Mouse (Mus musculus) layer of hippocampus, postnatal 25 days (tissue): ENCODE data around the gene Fam172a. TPM values are rescaled to one million over a fixed set of nuclear protein-coding genes. Genes with fewer than 3 reads are reported as not detected.

Source experiments
- DNase-seq, 2 experiments: peaks; one replicate each; pipeline ENCODE4 v3.0.0; 2022; ENCODE audit warnings: mixed read lengths in 2 of 2, low spot score in 1 of 2; ENCODE audit errors: extremely low spot score in 1 of 2
- total RNA-seq, 2 experiments: library from RNA; stranded (reverse); gene quantifications; 2 replicates each; pipeline ENCODE4 v1.2.3; 2021

Fam172a gene
- total RNA-seq, 2 experiments from 2014 or later, result 34.5 to 37.3 TPM

- DNase-seq, result no peak
Measured at GRCm38 (mm10) chr13:78098858-78099445, 397.1 kb downstream of the Fam172a start.

GRCm38 (mm10) chr13:78099746-78100530, 398.1 kb downstream of the Fam172a start:
- no peak for DNase-seq

GRCm38 (mm10) chr13:78100664-78101063, 398.8 kb downstream of the Fam172a start:
- no peak for DNase-seq

- DNase-seq, result no peak
Measured at GRCm38 (mm10) chr13:78102337-78102736, 400.5 kb downstream of the Fam172a start.

- DNase-seq, result no peak
Measured at GRCm38 (mm10) chr13:78104851-78105250, 403.0 kb downstream of the Fam172a start.

GRCm38 (mm10) chr13:78110648-78111047, 408.8 kb downstream of the Fam172a start:
- DNase-seq, result no peak

GRCm38 (mm10) chr13:78113978-78114377, 412.1 kb downstream of the Fam172a start:
- DNase-seq, result no peak

- DNase-seq, result no peak
Measured at GRCm38 (mm10) chr13:78118715-78119114, 416.9 kb downstream of the Fam172a start.

GRCm38 (mm10) chr13:78121991-78122390, 420.2 kb downstream of the Fam172a start:
- no peak for DNase-seq

- no peak for DNase-seq
Measured at GRCm38 (mm10) chr13:78123911-78124426, 422.1 kb downstream of the Fam172a start.

- DNase-seq, result no peak
Measured at GRCm38 (mm10) chr13:78157465-78157864, 455.6 kb downstream of the Fam172a start.

GRCm38 (mm10) chr13:78162149-78162548, 460.3 kb downstream of the Fam172a start:
- no peak for DNase-seq

- DNase-seq, result peak; percentile 62 to 65
Measured at GRCm38 (mm10) chr13:78163087-78163958, 461.5 kb downstream of the Fam172a start.

- DNase-seq, result no peak
Measured at GRCm38 (mm10) chr13:78164941-78165340, 463.1 kb downstream of the Fam172a start.

GRCm38 (mm10) chr13:78168166-78168565, 466.3 kb downstream of the Fam172a start:
- no peak for DNase-seq

- no peak for DNase-seq
Measured at GRCm38 (mm10) chr13:78171320-78171719, 469.5 kb downstream of the Fam172a start.

- no peak for DNase-seq
Measured at GRCm38 (mm10) chr13:78171984-78172636, 470.3 kb downstream of the Fam172a start.

- DNase-seq, result no peak
Measured at GRCm38 (mm10) chr13:78172861-78173260, 471.0 kb downstream of the Fam172a start.

GRCm38 (mm10) chr13:78174191-78174590, 472.4 kb downstream of the Fam172a start:
- no peak for DNase-seq

GRCm38 (mm10) chr13:78174891-78175290, 473.1 kb downstream of the Fam172a start:
- no peak for DNase-seq
